Mouse (Mus musculus) small intestine, adult 2 months (tissue): ENCODE data around the gene Hydin. TPM values are rescaled to one million over a fixed set of nuclear protein-coding genes. Genes with fewer than 3 reads are reported as not detected.

ENCODE experiments used
- H3K27ac ChIP-seq: fragments of 200-500 bp; 2 replicates; pipeline ENCODE4 v1.5.1; 2012; ENCODE audit warnings: low read depth, low read length, control low read depth, inconsistent platforms; ENCODE audit not compliant: insufficient read depth
- H3K27me3 ChIP-seq: fragments of 200-500 bp; 2 replicates; pipeline ENCODE4 v1.6.1; 2012; ENCODE audit warnings: mild to moderate bottlenecking, moderate library complexity, low read length, inconsistent platforms; ENCODE audit not compliant: control insufficient read depth, insufficient read depth
- H3K36me3 ChIP-seq: fragments of 200-500 bp; 2 replicates; pipeline ENCODE4 v1.6.1; 2012; ENCODE audit warnings: mild to moderate bottlenecking, low read length, control low read depth, inconsistent platforms; ENCODE audit not compliant: control insufficient read depth, insufficient read depth
- H3K4me1 ChIP-seq: fragments of 200-500 bp; 2 replicates; pipeline ENCODE4 v1.6.1; 2012; ENCODE audit warnings: low read length, inconsistent platforms, mixed read lengths; ENCODE audit not compliant: control insufficient read depth, insufficient read depth, insufficient read length
- H3K4me3 ChIP-seq: fragments of 200-500 bp; 2 replicates; pipeline ENCODE4 v1.5.1; 2012; ENCODE audit warnings: low read depth, mild to moderate bottlenecking, control low read depth, inconsistent platforms, low read length, moderate library complexity
- CTCF ChIP-seq: fragments of 200-500 bp; IDR thresholded peaks from 2 replicates; pipeline ENCODE4 v1.5.1; 2012; ENCODE audit warnings: low read depth, mild to moderate bottlenecking, control low read depth, inconsistent platforms, low read length, moderate library complexity, mixed read lengths; ENCODE audit not compliant: insufficient replicate concordance, insufficient read length; ENCODE audit errors: extremely low read depth
- POLR2A ChIP-seq: fragments of 200-500 bp; IDR thresholded peaks from 2 replicates; pipeline ENCODE4 v1.6.1; 2012; ENCODE audit warnings: low read depth, mild to moderate bottlenecking, control low read depth, inconsistent platforms, low read length, moderate library complexity
- WGBS: fragments of 180-500 bp; shearing (Covaris S2); methylation state at CpG from one replicate; pipeline ENCODE4 v1.1.7; 2018; 5-methylcytosine and 5-hydroxymethylcytosine counted together
- polyA plus RNA-seq: library from polyadenylated mRNA; depleted of rRNA; stranded (reverse); fragments of >200 nt; gene quantifications from 2 replicates; pipeline ENCODE4 v1.2.3, GENCODE M21; 2012

The Hydin gene
- polyA plus RNA-seq, 1 experiment: not detected

DNA sequence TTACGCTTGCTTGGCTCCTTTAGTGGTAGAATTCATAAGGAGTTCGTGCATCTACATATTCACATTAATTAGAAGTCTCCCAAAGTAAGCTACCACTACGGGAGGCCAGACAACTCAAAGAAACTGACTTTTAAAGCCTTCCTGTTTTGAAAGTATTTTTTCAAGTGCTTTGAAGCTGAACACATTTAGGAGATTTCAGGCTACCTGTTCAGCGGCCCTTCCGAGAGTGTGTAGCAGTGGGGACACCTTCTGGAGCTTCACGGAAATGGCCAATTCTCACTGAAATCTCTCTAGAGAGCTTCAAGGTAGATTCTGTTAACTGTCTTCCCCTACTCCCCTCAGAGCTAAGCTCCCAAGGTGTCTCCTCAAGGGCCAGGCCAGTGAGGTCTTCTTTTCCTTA lies 211.8 kb downstream of the Hydin start:
- H3K4me3 ChIP-seq: no peak overlapping the region
- H3K27me3 ChIP-seq: no peaks in the 10 kb centered on the region
- 36% methylated on average over 6 of the region's 6 CpGs for WGBS
- H3K4me1 ChIP-seq: no peaks in the 10 kb centered on the region
- TF ChIP-seq CTCF: no peak
- TF ChIP-seq POLR2A: no peak
- no peak overlapping the region for H3K27ac ChIP-seq
- no peaks in the 10 kb centered on the region for H3K36me3 ChIP-seq

DNA sequence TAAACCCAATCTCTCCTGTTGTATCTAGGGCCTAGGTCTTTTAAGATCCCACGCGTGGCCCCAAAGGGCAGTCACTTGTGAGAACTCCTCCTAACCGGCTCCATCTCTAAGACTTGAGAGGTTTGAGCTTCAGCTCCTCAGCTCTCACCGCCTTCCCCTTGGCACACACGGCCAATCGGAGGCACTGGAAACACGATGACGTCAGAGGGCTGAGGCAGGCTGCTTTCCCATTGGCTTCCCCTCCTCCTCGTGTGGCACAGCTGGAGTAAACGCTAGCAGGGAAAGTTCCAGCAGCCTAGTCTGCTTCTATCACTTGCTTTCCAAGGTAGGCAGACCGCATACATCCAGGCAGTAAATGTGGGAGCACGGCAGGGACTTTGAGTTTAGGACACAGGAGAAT lies 212.6 kb downstream of the Hydin start:
- WGBS: 66% methylated on average over 12 of the region's 12 CpGs
- no peak overlapping the region for H3K4me3 ChIP-seq
- no peaks in the 10 kb centered on the region for H3K4me1 ChIP-seq
- no peaks in the 10 kb centered on the region for H3K27me3 ChIP-seq
- H3K36me3 ChIP-seq: no peaks in the 10 kb centered on the region
- no peak for TF ChIP-seq CTCF
- no peak for TF ChIP-seq POLR2A
- H3K27ac ChIP-seq: no peak overlapping the region

DNA sequence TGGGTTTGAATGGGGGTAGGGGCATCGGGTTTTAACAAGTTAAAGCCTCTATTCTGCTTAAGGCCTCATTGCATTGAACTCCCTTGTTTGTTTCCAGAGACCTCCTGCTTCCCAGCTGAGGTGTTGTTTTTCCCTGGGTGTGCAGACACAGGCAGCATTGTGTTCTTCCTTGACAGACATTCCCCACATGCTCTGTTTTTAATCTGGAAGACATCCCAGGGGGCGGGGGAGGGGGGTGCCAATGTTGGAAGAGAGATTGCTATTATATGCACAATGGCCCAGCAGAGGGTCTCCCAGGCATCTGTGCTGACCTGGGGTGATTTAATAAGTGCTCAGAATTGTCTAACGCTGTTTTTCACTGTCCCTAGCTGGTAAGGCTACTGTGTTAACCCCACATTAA lies 215.5 kb downstream of the Hydin start:
- TF ChIP-seq CTCF: no peak
- TF ChIP-seq POLR2A: no peak
- Histone ChIP-seq H3K4me1 (no peaks in the 10 kb centered on the region), H3K4me3 (no peak overlapping the region), H3K36me3 (no peaks in the 10 kb centered on the region), H3K27me3 (no peaks in the 10 kb centered on the region), H3K27ac (no peak overlapping the region)
- WGBS: 29% methylated on average over 3 of the region's 3 CpGs

DNA sequence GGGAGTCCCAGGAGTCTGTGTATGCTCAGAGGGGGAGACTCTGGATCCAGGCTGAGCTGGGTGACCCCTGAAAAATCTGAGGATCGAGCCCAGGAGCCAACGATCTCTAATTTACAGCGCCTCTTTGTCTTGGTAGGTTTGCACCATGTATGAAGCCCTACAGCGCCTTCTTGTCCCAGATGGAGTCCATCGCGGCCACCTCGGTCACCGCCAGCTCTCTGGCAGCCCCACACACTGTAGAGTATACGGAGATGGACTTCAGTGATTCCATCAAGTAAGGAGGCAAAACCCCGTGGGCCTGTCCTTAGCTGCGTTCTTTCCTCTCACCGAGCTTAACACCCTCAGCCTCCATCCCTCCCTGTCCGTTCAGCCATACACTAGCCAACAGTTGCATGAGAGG lies 218.5 kb downstream of the Hydin start:
- no peaks in the 10 kb centered on the region for H3K27me3 ChIP-seq
- whole genome bisulfite sequencing: 89% methylated on average over 13 of the region's 13 CpGs
- TF ChIP-seq CTCF (no peak), POLR2A (no peak)
- H3K36me3 ChIP-seq: no peaks in the 10 kb centered on the region
- no peaks in the 10 kb centered on the region for H3K4me1 ChIP-seq
- H3K4me3 ChIP-seq: no peak overlapping the region
- H3K27ac ChIP-seq: no peak overlapping the region

DNA sequence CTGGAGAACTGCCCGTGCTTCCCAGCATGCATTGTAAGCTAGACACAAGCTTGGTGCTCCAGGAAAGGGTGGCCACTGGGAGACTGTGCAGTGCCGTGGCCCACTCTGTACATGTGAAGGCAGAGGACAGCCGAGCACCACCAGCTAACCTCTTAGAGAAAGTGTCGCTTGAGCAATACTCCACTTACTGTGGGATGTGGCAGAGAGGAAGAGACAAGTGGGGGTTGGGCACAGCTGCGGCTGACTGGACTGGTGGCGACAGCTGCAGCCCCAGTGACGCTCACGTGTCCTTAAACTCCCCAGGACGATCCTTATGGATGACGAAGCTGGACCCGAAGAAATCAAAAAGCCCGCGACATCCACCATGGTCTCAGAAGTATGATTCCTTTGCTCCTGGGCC lies 219.2 kb downstream of the Hydin start:
- WGBS: 78% methylated on average over 13 of the region's 13 CpGs
- Histone ChIP-seq H3K4me3 (no peak overlapping the region), H3K27me3 (no peaks in the 10 kb centered on the region), H3K36me3 (no peaks in the 10 kb centered on the region), H3K4me1 (no peaks in the 10 kb centered on the region), H3K27ac (no peak overlapping the region)
- TF ChIP-seq POLR2A (no peak), CTCF (no peak)

- no peaks in the 10 kb centered on the region for H3K4me1 ChIP-seq
- H3K27me3 ChIP-seq: no peaks in the 10 kb centered on the region
- 96% methylated on average over 6 of the region's 6 CpGs for WGBS
- no peaks in the 10 kb centered on the region for H3K36me3 ChIP-seq
- TF ChIP-seq POLR2A: no peak
- no peak overlapping the region for H3K27ac ChIP-seq
- no peak overlapping the region for H3K4me3 ChIP-seq
These were observed 220.9 kb downstream of the Hydin start for GRCm38 (mm10) chr8:110487644-110488043.

DNA sequence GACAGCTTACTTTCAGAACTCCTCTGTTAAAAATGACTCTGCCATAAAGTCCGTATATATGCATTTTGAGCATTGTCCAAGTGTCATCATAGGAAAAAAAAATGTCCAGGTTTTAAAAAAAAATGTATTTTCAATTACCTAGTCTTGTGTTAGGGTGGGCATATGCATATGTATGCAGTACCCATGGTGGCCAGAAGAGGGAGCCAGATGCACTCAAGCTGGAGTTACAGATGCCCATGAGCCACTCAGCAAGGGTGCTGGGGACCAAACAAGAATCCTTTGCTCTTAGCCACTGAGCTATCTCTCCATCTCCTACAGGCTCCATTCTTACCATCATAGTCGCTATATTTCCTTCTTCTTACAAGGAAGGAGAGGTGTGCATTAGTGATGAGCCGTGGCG lies 222.6 kb downstream of the Hydin start:
- H3K4me1 ChIP-seq: no peaks in the 10 kb centered on the region
- no peaks in the 10 kb centered on the region for H3K27me3 ChIP-seq
- H3K27ac ChIP-seq: no peak overlapping the region
- TF ChIP-seq POLR2A (no peak), CTCF (peak; percentile 66; the same call in 1 of the 2 replicates)
- WGBS: 78% methylated on average over 4 of the region's 4 CpGs
- H3K36me3 ChIP-seq: no peaks in the 10 kb centered on the region
- H3K4me3 ChIP-seq: no peak overlapping the region

DNA sequence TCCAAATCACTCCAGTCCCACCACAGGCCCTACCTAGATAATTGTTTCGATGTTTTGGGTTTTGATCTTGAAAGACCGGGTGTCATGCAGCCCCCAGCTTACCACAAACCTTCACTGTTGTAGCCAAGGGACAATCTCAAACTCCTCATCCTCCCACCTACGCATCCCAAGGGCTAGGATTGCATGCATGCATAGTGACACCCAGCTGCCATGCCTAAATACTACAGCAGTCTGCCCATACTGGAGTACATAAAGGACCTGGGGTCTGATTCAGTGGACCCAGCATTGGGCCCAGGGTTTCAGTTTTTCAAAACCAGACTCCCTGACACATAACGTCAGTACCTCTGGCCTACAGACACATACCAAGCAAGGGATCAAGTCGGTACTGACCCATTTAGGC lies 224.3 kb downstream of the Hydin start:
- 88% methylated on average over 5 of the region's 5 CpGs for WGBS
- no peak overlapping the region for H3K4me3 ChIP-seq
- TF ChIP-seq CTCF (no peak), POLR2A (no peak)

More for the DNA sequence above, 224.3 kb downstream of the Hydin start:
- Histone ChIP-seq H3K36me3 (no peaks in the 10 kb centered on the region), H3K27me3 (no peaks in the 10 kb centered on the region), H3K27ac (no peak overlapping the region), H3K4me1 (no peaks in the 10 kb centered on the region)
